Mouse (Mus musculus): Measurements from ENCODE around the gene Alpl. TPM values are rescaled to one million over a fixed set of nuclear protein-coding genes. Genes with fewer than 3 reads are reported as not detected.

Alpl gene
- polyA plus RNA-seq, 1 experiment from 2014 or later, result 3.6 TPM

- Histone ChIP-seq H3K9ac (ENCODE audit: low read length) (no peak overlapping the region), H3K27me3 (ENCODE audit: control insufficient read depth, insufficient read depth, low read length) (peaks cover 43% of the 10 kb centered on the region), H3K36me3 (ENCODE audit: control insufficient read depth, insufficient read depth) (no peaks in the 10 kb centered on the region), H3K4me1 (ENCODE audit: control insufficient read depth, insufficient read depth, low read length) (no peaks in the 10 kb centered on the region), H3K9me3 (replicated peaks; ENCODE audit: control insufficient read depth, low read length) (no peaks in the 10 kb centered on the region), H3K27ac (ENCODE audit: low read length) (no peak overlapping the region), H3K4me2 (ENCODE audit: low read depth, low read length) (no peak overlapping the region), H3K4me3 (ENCODE audit: low read length) (no peak overlapping the region)
- WGBS, result 74% methylated on average over 3 of the region's 3 CpGs
- no peak for ATAC-seq (replicated peaks; ENCODE audit: extremely low read depth, insufficient read depth, low FRiP score)
Observed at GRCm38 (mm10) chr4:137732361-137732760, 63.8 kb downstream of the Alpl start.

GRCm38 (mm10) chr4:137731891-137732290, 64.3 kb downstream of the Alpl start:
- Histone ChIP-seq H3K36me3 (ENCODE audit: control insufficient read depth, insufficient read depth) (no peaks in the 10 kb centered on the region), H3K27me3 (ENCODE audit: control insufficient read depth, insufficient read depth, low read length) (peaks cover 46% of the 10 kb centered on the region), H3K4me2 (ENCODE audit: low read depth, low read length) (no peak overlapping the region), H3K9ac (ENCODE audit: low read length) (no peak overlapping the region), H3K4me3 (ENCODE audit: low read length) (no peak overlapping the region), H3K4me1 (ENCODE audit: control insufficient read depth, insufficient read depth, low read length) (no peaks in the 10 kb centered on the region), H3K27ac (ENCODE audit: low read length) (no peak overlapping the region), H3K9me3 (replicated peaks; ENCODE audit: control insufficient read depth, low read length) (no peaks in the 10 kb centered on the region)
- 74% methylated on average over 10 of the region's 10 CpGs for WGBS
- ATAC-seq (replicated peaks; ENCODE audit: extremely low read depth, insufficient read depth, low FRiP score), result no peak

GRCm38 (mm10) chr4:137730757-137731156, 65.4 kb downstream of the Alpl start:
- Histone ChIP-seq H3K4me1 (ENCODE audit: control insufficient read depth, insufficient read depth, low read length) (no peaks in the 10 kb centered on the region), H3K4me3 (ENCODE audit: low read length) (no peak overlapping the region), H3K9ac (ENCODE audit: low read length) (no peak overlapping the region), H3K27ac (ENCODE audit: low read length) (no peak overlapping the region), H3K27me3 (ENCODE audit: control insufficient read depth, insufficient read depth, low read length) (peaks cover 48% of the 10 kb centered on the region), H3K4me2 (ENCODE audit: low read depth, low read length) (no peak overlapping the region), H3K36me3 (ENCODE audit: control insufficient read depth, insufficient read depth) (no peaks in the 10 kb centered on the region), H3K9me3 (replicated peaks; ENCODE audit: control insufficient read depth, low read length) (no peaks in the 10 kb centered on the region)
- WGBS, result 72% methylated on average over 8 of the region's 8 CpGs
- no peak for ATAC-seq (replicated peaks; ENCODE audit: extremely low read depth, insufficient read depth, low FRiP score)

GRCm38 (mm10) chr4:137730134-137730533, 66.0 kb downstream of the Alpl start:
- H3K36me3 ChIP-seq (ENCODE audit: control insufficient read depth, insufficient read depth), result no peaks in the 10 kb centered on the region
- H3K9ac ChIP-seq (ENCODE audit: low read length), result no peak overlapping the region
- 0 out of 2 replicates have a peak, but pooled peaks have one; percentile 9 for ATAC-seq (replicated peaks; ENCODE audit: extremely low read depth, insufficient read depth, low FRiP score)
- peaks cover 52% of the 10 kb centered on the region for H3K27me3 ChIP-seq (ENCODE audit: control insufficient read depth, insufficient read depth, low read length)
- WGBS, result 19% methylated on average over 3 of the region's 3 CpGs
- H3K4me3 ChIP-seq (ENCODE audit: low read length), result no peak overlapping the region
- H3K4me2 ChIP-seq (ENCODE audit: low read depth, low read length), result no peak overlapping the region
- H3K4me1 ChIP-seq (ENCODE audit: control insufficient read depth, insufficient read depth, low read length), result no peaks in the 10 kb centered on the region
- H3K9me3 ChIP-seq (replicated peaks; ENCODE audit: control insufficient read depth, low read length), result no peaks in the 10 kb centered on the region
- no peak overlapping the region for H3K27ac ChIP-seq (ENCODE audit: low read length)

GRCm38 (mm10) chr4:137729155-137729855, 66.9 kb downstream of the Alpl start:
- Histone ChIP-seq H3K36me3 (ENCODE audit: control insufficient read depth, insufficient read depth) (no peaks in the 10 kb centered on the region), H3K4me1 (ENCODE audit: control insufficient read depth, insufficient read depth, low read length) (no peaks in the 10 kb centered on the region), H3K27me3 (ENCODE audit: control insufficient read depth, insufficient read depth, low read length) (peaks cover 57% of the 10 kb centered on the region), H3K27ac (ENCODE audit: low read length) (no peak overlapping the region), H3K9me3 (replicated peaks; ENCODE audit: control insufficient read depth, low read length) (no peaks in the 10 kb centered on the region), H3K4me2 (ENCODE audit: low read depth, low read length) (no peak overlapping the region), H3K4me3 (ENCODE audit: low read length) (no peak overlapping the region), H3K9ac (ENCODE audit: low read length) (no peak overlapping the region)
- WGBS, result 28% methylated on average over 24 of the region's 24 CpGs
- no peak for ATAC-seq (replicated peaks; ENCODE audit: extremely low read depth, insufficient read depth, low FRiP score)

- WGBS, result 10% methylated on average over 17 of the region's 17 CpGs
- H3K4me1 ChIP-seq (ENCODE audit: control insufficient read depth, insufficient read depth, low read length), result peaks cover 2% of the 10 kb centered on the region; the same call in 1 of the 2 replicates
- no peak overlapping the region for H3K4me3 ChIP-seq (ENCODE audit: low read length)
- H3K27me3 ChIP-seq (ENCODE audit: control insufficient read depth, insufficient read depth, low read length), result peaks cover 62% of the 10 kb centered on the region
- H3K9me3 ChIP-seq (replicated peaks; ENCODE audit: control insufficient read depth, low read length), result no peaks in the 10 kb centered on the region
- no peak for ATAC-seq (replicated peaks; ENCODE audit: extremely low read depth, insufficient read depth, low FRiP score)
- no peak overlapping the region for H3K9ac ChIP-seq (ENCODE audit: low read length)
- H3K27ac ChIP-seq (ENCODE audit: low read length), result no peak overlapping the region
- no peak overlapping the region for H3K4me2 ChIP-seq (ENCODE audit: low read depth, low read length)
- no peaks in the 10 kb centered on the region for H3K36me3 ChIP-seq (ENCODE audit: control insufficient read depth, insufficient read depth)
Observed at GRCm38 (mm10) chr4:137728399-137729154, 67.6 kb downstream of the Alpl start.

- no peak overlapping the region for H3K27ac ChIP-seq (ENCODE audit: low read length)
- 11% methylated on average over 16 of the region's 18 CpGs for WGBS
- no peaks in the 10 kb centered on the region for H3K36me3 ChIP-seq (ENCODE audit: control insufficient read depth, insufficient read depth)
- H3K9me3 ChIP-seq (replicated peaks; ENCODE audit: control insufficient read depth, low read length), result no peaks in the 10 kb centered on the region
- no peak overlapping the region for H3K4me3 ChIP-seq (ENCODE audit: low read length)
- ATAC-seq (replicated peaks; ENCODE audit: extremely low read depth, insufficient read depth, low FRiP score), result no peak
- peaks cover 71% of the 10 kb centered on the region for H3K27me3 ChIP-seq (ENCODE audit: control insufficient read depth, insufficient read depth, low read length)
- no peak overlapping the region for H3K9ac ChIP-seq (ENCODE audit: low read length)
- no peak overlapping the region for H3K4me2 ChIP-seq (ENCODE audit: low read depth, low read length)
- peaks cover 2% of the 10 kb centered on the region; the same call in 1 of the 2 replicates for H3K4me1 ChIP-seq (ENCODE audit: control insufficient read depth, insufficient read depth, low read length)
Observed at GRCm38 (mm10) chr4:137727506-137728187, 68.5 kb downstream of the Alpl start.

- Histone ChIP-seq H3K4me3 (ENCODE audit: low read length) (no peak overlapping the region), H3K27me3 (ENCODE audit: control insufficient read depth, insufficient read depth, low read length) (peaks cover 69% of the 10 kb centered on the region), H3K36me3 (ENCODE audit: control insufficient read depth, insufficient read depth) (no peaks in the 10 kb centered on the region), H3K9ac (ENCODE audit: low read length) (no peak overlapping the region), H3K27ac (ENCODE audit: low read length) (no peak overlapping the region), H3K4me2 (ENCODE audit: low read depth, low read length) (no peak overlapping the region), H3K4me1 (ENCODE audit: control insufficient read depth, insufficient read depth, low read length) (peaks cover 2% of the 10 kb centered on the region; the same call in 1 of the 2 replicates), H3K9me3 (replicated peaks; ENCODE audit: control insufficient read depth, low read length) (no peaks in the 10 kb centered on the region)
- WGBS, result 77% methylated on average over 18 of the region's 18 CpGs
- ATAC-seq (replicated peaks; ENCODE audit: extremely low read depth, insufficient read depth, low FRiP score), result no peak
Observed at GRCm38 (mm10) chr4:137726739-137727505, 69.3 kb downstream of the Alpl start.

All from heart, embryonic 16.5 days (tissue).